Mouse (Mus musculus): ENCODE data around the gene Actn1.
"Not testable (repeated sequence)": the region's sequence is repeated elsewhere in the genome, so short reads cannot be mapped to it uniquely, and the experiment has no call there.

Actn1 gene

GRCm38 (mm10) chr12:80260056-80260743, at the start of gene Actn1:
TSS of gene Actn1 (minus strand) at chr12:80260371.
- peak; percentile 95 for DNase-seq

- DNase-seq = no peak
Measured at GRCm38 (mm10) chr12:80307556-80307955, 47.4 kb upstream of the Actn1 start.

- no peak for DNase-seq
Measured at GRCm38 (mm10) chr12:80304518-80304917, 44.3 kb upstream of the Actn1 start.

- no peak for DNase-seq
Measured at GRCm38 (mm10) chr12:80300833-80301456, 40.8 kb upstream of the Actn1 start.

GRCm38 (mm10) chr12:80298714-80299113, 38.5 kb upstream of the Actn1 start:
- DNase-seq = no peak

GRCm38 (mm10) chr12:80291895-80292435, 31.8 kb upstream of the Actn1 start:
- no peak for DNase-seq

GRCm38 (mm10) chr12:80290964-80291363, 30.8 kb upstream of the Actn1 start:
- no peak for DNase-seq

- DNase-seq = no peak
Measured at GRCm38 (mm10) chr12:80290483-80290882, 30.3 kb upstream of the Actn1 start.

- no peak for DNase-seq
Measured at GRCm38 (mm10) chr12:80289722-80290121, 29.6 kb upstream of the Actn1 start.

GRCm38 (mm10) chr12:80285890-80286289, 25.7 kb upstream of the Actn1 start:
- no peak for DNase-seq

- DNase-seq = not testable (repeated sequence)
Measured at GRCm38 (mm10) chr12:80284251-80284650, 24.1 kb upstream of the Actn1 start.

- DNase-seq = no peak
Measured at GRCm38 (mm10) chr12:80278866-80279265, 18.7 kb upstream of the Actn1 start.

- DNase-seq = no peak
Measured at GRCm38 (mm10) chr12:80277428-80277827, 17.3 kb upstream of the Actn1 start.

- no peak for DNase-seq
Measured at GRCm38 (mm10) chr12:80275187-80275820, 15.1 kb upstream of the Actn1 start.

GRCm38 (mm10) chr12:80273020-80273686, 13.0 kb upstream of the Actn1 start:
- DNase-seq = peak; percentile 36

- DNase-seq = no peak
Measured at GRCm38 (mm10) chr12:80271806-80272205, 11.6 kb upstream of the Actn1 start.

- no peak for DNase-seq
Measured at GRCm38 (mm10) chr12:80270924-80271323, 10.8 kb upstream of the Actn1 start.

GRCm38 (mm10) chr12:80269303-80269702, 9.1 kb upstream of the Actn1 start:
- no peak for DNase-seq

- no peak for DNase-seq
Measured at GRCm38 (mm10) chr12:80267962-80268361, 7.8 kb upstream of the Actn1 start.

- not testable (repeated sequence) for DNase-seq
Measured at GRCm38 (mm10) chr12:80264388-80264787, 4.2 kb upstream of the Actn1 start.

- DNase-seq = no peak
Measured at GRCm38 (mm10) chr12:80260744-80261695, 849 bp upstream of the Actn1 start.
